ENCODE assay signal across 8 mouse cellular contexts in the genomic region with DNA sequence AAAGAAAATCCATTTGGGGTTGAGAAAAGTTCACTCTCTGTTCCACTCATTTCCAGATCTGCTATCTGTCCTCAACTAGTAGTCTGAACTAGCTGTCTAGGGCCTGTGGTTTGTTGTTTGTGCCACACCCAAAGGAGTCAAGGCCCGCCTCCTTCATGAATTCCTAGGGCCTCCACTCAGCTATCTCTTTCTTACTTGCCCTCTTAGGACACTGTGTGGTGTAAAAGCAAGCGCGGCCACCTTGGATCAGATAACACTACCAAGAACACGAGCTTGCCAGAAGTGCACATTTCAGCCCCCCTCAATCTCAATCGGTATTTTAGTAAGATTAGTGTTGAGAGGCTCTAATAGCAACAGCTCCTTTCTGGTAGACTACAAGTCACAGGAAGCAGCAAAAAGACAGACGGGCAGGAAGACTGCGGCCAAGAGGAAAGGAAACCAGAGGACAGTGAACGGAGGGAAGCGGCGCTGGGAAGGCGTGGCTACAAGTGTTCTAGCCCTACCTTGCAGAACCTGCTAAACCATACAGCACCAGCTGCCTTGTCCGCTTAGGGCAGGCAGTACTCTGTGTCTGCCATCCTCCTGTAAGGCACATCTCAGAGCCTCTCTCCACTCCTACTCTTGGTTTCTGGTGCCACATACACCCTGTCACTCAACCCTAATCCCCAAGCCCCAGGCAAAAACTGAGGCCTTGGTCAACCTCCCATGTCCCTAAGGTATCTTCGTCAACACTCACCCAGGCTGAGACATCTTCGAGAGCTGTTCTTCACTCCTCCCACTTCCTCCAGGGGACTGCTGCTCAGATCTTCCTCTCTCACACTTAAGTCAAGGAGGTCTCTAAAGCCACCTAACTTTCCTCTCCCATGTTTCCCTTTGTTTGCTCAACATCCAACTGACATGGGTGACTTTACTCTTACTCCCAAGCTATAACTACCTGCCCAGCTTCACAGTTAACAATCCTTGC. TPM values are rescaled to one million over a fixed set of nuclear protein-coding genes. Genes with fewer than 3 reads are reported as not detected.
A peak's percentile ranks its signal among the peaks of the same experiment; 100 is the strongest.
DNase-seq lines count a peak whose midpoint lies in the region; ATAC-seq and TF ChIP-seq lines count a peak whose summit lies in the region.

No protein-coding gene starts in this region.

- H3K4me2 ChIP-seq in forebrain, embryonic 16.5 days (ENCODE audit: low read length), result no peak overlapping the region
- H3K4me2 ChIP-seq in lung, postnatal 0 days (replicated peaks; ENCODE audit: low read depth, low read length), result peak overlapping the region; percentile 27; the same call in 1 of the 2 replicates

- no peaks in the 10 kb centered on the region for H3K9me3 ChIP-seq in forebrain, embryonic 10.5 days
- no peaks in the 10 kb centered on the region for H3K9me3 ChIP-seq in forebrain, embryonic 16.5 days (ENCODE audit: control insufficient read depth, low read length)
- H3K9me3 ChIP-seq in lung, postnatal 0 days (ENCODE audit: low read length), result no peaks in the 10 kb centered on the region

- no peak for TF ChIP-seq CTCF in lung, postnatal 0 days (IDR thresholded peaks at IDR 0.05)

- no peak for ATAC-seq in forebrain, embryonic 16.5 days
- peak; percentile 83 to 90 for ATAC-seq in hematopoietic stem cell, adult 5-6 weeks (replicated peaks in 1 of 2; ENCODE audit: insufficient read depth in 1 of 2, low FRiP score in 2 of 2, low TSS enrichment in 1 of 2, low read depth in 1 of 2, poor library complexity in 2 of 2, severe bottlenecking in 2 of 2)
- peak; percentile 72 for ATAC-seq in lung, postnatal 0 days

- 92% methylated on average over 14 of the region's 14 CpGs for WGBS in forebrain, embryonic 10.5 days
- 91% methylated on average over 14 of the region's 14 CpGs for WGBS in forebrain, embryonic 16.5 days
- 38% methylated on average over 14 of the region's 14 CpGs for WGBS in lung, postnatal 0 days

- no peak for TF ChIP-seq EP300 in lung, postnatal 0 days (IDR thresholded peaks at IDR 0.05)

- no peak for DNase-seq in forebrain, embryonic 10.5 days (ENCODE audit: extremely low spot score, low spot score)
- DNase-seq in R1 (ENCODE audit: low read depth, low spot score), result peak; percentile 73
- DNase-seq in lung, postnatal 0 days (ENCODE audit: low spot score), result peak; percentile 70
- DNase-seq in thymus, postnatal 25 days, result peak; percentile 72
- no peak for DNase-seq in ovary, postnatal 14 days (ENCODE audit: low spot score)
- no peak for DNase-seq in layer of hippocampus, adult 9-11 months

- H3K36me3 ChIP-seq in forebrain, embryonic 10.5 days (replicated peaks), result peaks cover 53% of the 10 kb centered on the region
- H3K36me3 ChIP-seq in forebrain, embryonic 16.5 days (ENCODE audit: control insufficient read depth, insufficient read depth), result no peaks in the 10 kb centered on the region
- no peaks in the 10 kb centered on the region for H3K36me3 ChIP-seq in lung, postnatal 0 days (ENCODE audit: insufficient read depth, low read length)

- H3K4me3 ChIP-seq in forebrain, embryonic 10.5 days, result no peak overlapping the region
- H3K4me3 ChIP-seq in forebrain, embryonic 16.5 days (replicated peaks; ENCODE audit: low read length), result no peak overlapping the region
- H3K4me3 ChIP-seq in lung, postnatal 0 days (ENCODE audit: low read depth, low read length), result no peak overlapping the region

- H3K27ac ChIP-seq in forebrain, embryonic 10.5 days, result peak overlapping the region; percentile 60
- H3K27ac ChIP-seq in forebrain, embryonic 16.5 days (ENCODE audit: low read length), result no peak overlapping the region
- H3K27ac ChIP-seq in lung, postnatal 0 days (ENCODE audit: low read length), result peak overlapping the region; percentile 89

- no peak overlapping the region for H3K9ac ChIP-seq in forebrain, embryonic 16.5 days (replicated peaks; ENCODE audit: low read depth, low read length)
- H3K9ac ChIP-seq in lung, postnatal 0 days (replicated peaks; ENCODE audit: low read depth), result no peak overlapping the region

- H3K27me3 ChIP-seq in forebrain, embryonic 10.5 days (ENCODE audit: poor library complexity, severe bottlenecking), result no peaks in the 10 kb centered on the region
- no peaks in the 10 kb centered on the region for H3K27me3 ChIP-seq in forebrain, embryonic 16.5 days (replicated peaks; ENCODE audit: control insufficient read depth, insufficient read depth, low read length)
- H3K27me3 ChIP-seq in lung, postnatal 0 days (replicated peaks; ENCODE audit: insufficient read depth, low read length), result no peaks in the 10 kb centered on the region

- H3K4me1 ChIP-seq in forebrain, embryonic 10.5 days, result peaks cover 50% of the 10 kb centered on the region
- peaks cover 11% of the 10 kb centered on the region for H3K4me1 ChIP-seq in forebrain, embryonic 16.5 days (replicated peaks; ENCODE audit: control insufficient read depth, insufficient read depth, low read length)
- H3K4me1 ChIP-seq in lung, postnatal 0 days (ENCODE audit: insufficient read depth, low read depth, low read length), result peaks cover 34% of the 10 kb centered on the region; the same call in 1 of the 2 replicates

RNA-seq across cellular contexts. Expression of a gene that starts 18.9 kb away (rescaled TPM):
- 89.3 and 93.9 TPM in 2 replicates for polyA plus RNA-seq in forebrain, embryonic 10.5 days (2016; fragmentation: Nextera tagmentation; extraction: Ambion mirVana)
- 90.0 and 102 TPM in 2 replicates for polyA plus RNA-seq in forebrain, embryonic 16.5 days (2015; fragmentation: Nextera tagmentation; extraction: Ambion mirVana)
- total RNA-seq in hematopoietic stem cell, adult 5-6 weeks (2017), result 57.2 and 76.9 TPM in 2 replicates
- 77.3 and 84.9 TPM in 2 replicates for polyA plus RNA-seq in lung, postnatal 0 days (2015; fragmentation: Nextera tagmentation; extraction: Ambion mirVana)

RNA-seq across cellular contexts. Expression of a gene that starts 54.6 kb away (rescaled TPM):
- 0.32 and 0.55 TPM in 2 replicates for polyA plus RNA-seq in forebrain, embryonic 10.5 days (2016; fragmentation: Nextera tagmentation; extraction: Ambion mirVana)
- polyA plus RNA-seq in forebrain, embryonic 16.5 days (2015; fragmentation: Nextera tagmentation; extraction: Ambion mirVana), result 1.2 and 1.7 TPM in 2 replicates
- 0.35 and 1.1 TPM in 2 replicates for total RNA-seq in hematopoietic stem cell, adult 5-6 weeks (2017)
- 0.38 and 0.58 TPM in 2 replicates for polyA plus RNA-seq in lung, postnatal 0 days (2015; fragmentation: Nextera tagmentation; extraction: Ambion mirVana)

Comparison
In these comparisons a context has a peak if more than half of its experiments do, and no peak if none do; other contexts are left out.
1. DNase-seq: peak in R1 (single experiment), lung, postnatal 0 days (single experiment) and thymus, postnatal 25 days (single experiment); none in forebrain, embryonic 10.5 days (single experiment), ovary, postnatal 14 days (single experiment) and layer of hippocampus, adult 9-11 months (single experiment).